Mouse (Mus musculus) heart, postnatal 36 days (tissue): Measurements from ENCODE around the gene Bricd5. TPM values are rescaled to one million over a fixed set of nuclear protein-coding genes. Genes with fewer than 3 reads are reported as not detected.
"Not testable (repeated sequence)": the region's sequence is repeated elsewhere in the genome, so short reads cannot be mapped to it uniquely, and the experiment has no call there.

Source experiments
- DNase-seq, 2 experiments: peaks; one replicate each; pipeline ENCODE4 v3.0.0; 2021 to 2022
- intact Hi-C: fragments of 180-260 bp; cut with DNase I; formaldehyde crosslinking; loops from one replicate; pipeline ENCODE4 v1.15.1; 2025
- total RNA-seq, 2 experiments: library from RNA; stranded (reverse); gene quantifications; 2 replicates each; pipeline ENCODE4 v1.2.3; 2021

Gene Bricd5
- total RNA-seq, 2 experiments from 2014 or later = not detected

GRCm38 (mm10) chr17:24455523-24456206 is 18.0 kb upstream of the Bricd5 start:
- DNase-seq, intact Hi-C loops: not testable (repeated sequence)

- intact Hi-C loops = no loop called here
- DNase-seq = no peak
Observed at GRCm38 (mm10) chr17:24461580-24461979, 12.1 kb upstream of the Bricd5 start.

GRCm38 (mm10) chr17:24462932-24463331 is 10.8 kb upstream of the Bricd5 start:
- DNase-seq = no peak
- intact Hi-C loops = no loop called here

GRCm38 (mm10) chr17:24463374-24464133 is 10.1 kb upstream of the Bricd5 start:
- no peak for DNase-seq
- intact Hi-C loops = no loop called here

- no peak for DNase-seq
- intact Hi-C loops = no loop called here
Observed at GRCm38 (mm10) chr17:24468636-24469246, 4.9 kb upstream of the Bricd5 start.

GRCm38 (mm10) chr17:24469336-24469909 is 4.3 kb upstream of the Bricd5 start:
- DNase-seq = no peak
- intact Hi-C loops = no loop called here

- intact Hi-C loops = no loop called here
Observed at GRCm38 (mm10) chr17:24469910-24470602, 3.6 kb upstream of the Bricd5 start, which contains the start of the genes E4f1 and Pgp. E4f1 (minus strand) TSS chr17:24470313. Pgp (plus strand) TSS chr17:24470392.

GRCm38 (mm10) chr17:24470701-24471527 is 2.8 kb upstream of the Bricd5 start:
- intact Hi-C loops = no loop called here
- DNase-seq = peak in 1 of 2 experiments; percentile 41

More at GRCm38 (mm10) chr17:24469910-24470602, 3.6 kb upstream of the Bricd5 start, which contains the start of the genes E4f1 and Pgp:
- DNase-seq = peak; percentile 97 to 99

- DNase-seq = peak; percentile 49 to 55
- intact Hi-C loops = no loop called here
Observed at GRCm38 (mm10) chr17:24472512-24472911, 1.2 kb upstream of the Bricd5 start.

- intact Hi-C loops = no loop called here
- DNase-seq = no peak
Observed at GRCm38 (mm10) chr17:24474557-24474956, 873 bp downstream of the Bricd5 start.

- intact Hi-C loops = loop anchor here (5.0 kb wide), 1 partner anchor 192 kb away; the partner anchor contains the start of gene Zfp598
- no peak for DNase-seq
Observed at GRCm38 (mm10) chr17:24475586-24475985, 1.9 kb downstream of the Bricd5 start.

GRCm38 (mm10) chr17:24476022-24476776 is 2.5 kb downstream of the Bricd5 start:
- DNase-seq = no peak
- intact Hi-C loops = loop anchor here (5.0 kb wide), 1 partner anchor 191 kb away; the partner anchor contains the start of gene Zfp598

- intact Hi-C loops = loop anchor here (5.0 kb wide), 1 partner anchor 190 kb away; the partner anchor contains the start of gene Zfp598
- DNase-seq = no peak
Observed at GRCm38 (mm10) chr17:24477053-24477984, 3.6 kb downstream of the Bricd5 start.

- intact Hi-C loops = loop anchor here (5.0 kb wide), 1 partner anchor 189 kb away; the partner anchor contains the start of gene Zfp598
- DNase-seq = no peak
Observed at GRCm38 (mm10) chr17:24477985-24478600, 4.4 kb downstream of the Bricd5 start.

- intact Hi-C loops = loop anchor here (5.0 kb wide), 1 partner anchor 188 kb away; the partner anchor contains the start of gene Zfp598
- DNase-seq = peak; percentile 97 to 99
Observed at GRCm38 (mm10) chr17:24478663-24479380, 5.1 kb downstream of the Bricd5 start, which contains the start of gene Mlst8. Mlst8 (minus strand) TSS chr17:24479078.

GRCm38 (mm10) chr17:24479431-24479830 is 5.7 kb downstream of the Bricd5 start:
- intact Hi-C loops = loop anchor here (5.0 kb wide), 1 partner anchor 188 kb away; the partner anchor contains the start of gene Zfp598

More at GRCm38 (mm10) chr17:24479431-24479830, 5.7 kb downstream of the Bricd5 start:
- DNase-seq = no peak
